Mouse (Mus musculus): ENCODE results near the gene Eif4e. TPM values are rescaled to one million over a fixed set of nuclear protein-coding genes. Genes with fewer than 3 reads are reported as not detected.

Eif4e gene
- polyA plus RNA-seq, 1 experiment from 2014 or later = 401 TPM

DNA sequence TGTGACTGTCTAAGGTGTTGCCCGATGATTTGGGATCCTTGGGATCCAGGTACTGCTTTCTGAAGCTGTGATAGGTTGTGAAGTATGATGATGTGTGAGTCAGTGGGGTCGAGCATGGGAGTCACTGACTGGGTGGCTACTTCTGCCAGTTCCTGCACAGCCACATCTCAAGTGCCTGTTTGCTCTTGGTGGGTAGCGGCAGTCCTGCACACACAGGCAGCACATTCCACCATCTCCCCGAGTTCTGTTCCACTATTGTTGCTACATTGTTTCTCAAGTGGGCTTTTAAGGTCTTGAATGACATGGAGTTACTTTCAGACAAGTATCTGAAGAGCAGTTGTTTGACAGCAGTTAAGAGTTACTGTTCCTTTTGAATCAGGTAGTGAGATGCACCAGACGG is 34.3 kb downstream of the Eif4e start:
- Histone ChIP-seq H3K27me3 (ENCODE audit: insufficient read depth, low read length) (no peaks in the 10 kb centered on the region), H3K4me2 (replicated peaks; ENCODE audit: low read depth, low read length) (no peak overlapping the region), H3K4me3 (ENCODE audit: low read length) (no peak overlapping the region), H3K9me3 (ENCODE audit: low read length) (no peaks in the 10 kb centered on the region), H3K36me3 (ENCODE audit: insufficient read depth, low read length) (peaks cover 17% of the 10 kb centered on the region), H3K4me1 (ENCODE audit: insufficient read depth, low read length) (no peaks in the 10 kb centered on the region), H3K27ac (ENCODE audit: low read length) (no peak overlapping the region), H3K9ac (replicated peaks; ENCODE audit: low read length) (no peak overlapping the region)
- WGBS = 78% methylated on average over 5 of the region's 5 CpGs
- no peak for ATAC-seq (ENCODE audit: low FRiP score, low TSS enrichment)

- ATAC-seq (ENCODE audit: low FRiP score, low TSS enrichment) = no peak
- no peaks in the 10 kb centered on the region for H3K9me3 ChIP-seq (ENCODE audit: low read length)
- no peak overlapping the region for H3K4me3 ChIP-seq (ENCODE audit: low read length)
- WGBS = 50% methylated on average over 3 of the region's 3 CpGs
- H3K27me3 ChIP-seq (ENCODE audit: insufficient read depth, low read length) = no peaks in the 10 kb centered on the region
- H3K36me3 ChIP-seq (ENCODE audit: insufficient read depth, low read length) = peaks cover 17% of the 10 kb centered on the region
- H3K4me2 ChIP-seq (replicated peaks; ENCODE audit: low read depth, low read length) = no peak overlapping the region
- no peaks in the 10 kb centered on the region for H3K4me1 ChIP-seq (ENCODE audit: insufficient read depth, low read length)
- no peak overlapping the region for H3K9ac ChIP-seq (replicated peaks; ENCODE audit: low read length)
- no peak overlapping the region for H3K27ac ChIP-seq (ENCODE audit: low read length)
These were observed 34.9 kb downstream of the Eif4e start for GRCm38 (mm10) chr3:138560886-138561285.

- Histone ChIP-seq H3K4me3 (ENCODE audit: low read length) (no peak overlapping the region), H3K4me1 (ENCODE audit: insufficient read depth, low read length) (0 out of 2 replicates have a peak, but pooled peaks cover 3% of the 10 kb centered on the region), H3K36me3 (ENCODE audit: insufficient read depth, low read length) (0 out of 2 replicates have a peak, but pooled peaks cover 2% of the 10 kb centered on the region), H3K27ac (ENCODE audit: low read length) (no peak overlapping the region), H3K27me3 (ENCODE audit: insufficient read depth, low read length) (no peaks in the 10 kb centered on the region), H3K4me2 (replicated peaks; ENCODE audit: low read depth, low read length) (no peak overlapping the region), H3K9ac (replicated peaks; ENCODE audit: low read length) (no peak overlapping the region), H3K9me3 (ENCODE audit: low read length) (peaks cover 7% of the 10 kb centered on the region)
- WGBS = 87% methylated on average over 10 of the region's 10 CpGs
- no peak for ATAC-seq (ENCODE audit: low FRiP score, low TSS enrichment)
These were observed 52.9 kb downstream of the Eif4e start for GRCm38 (mm10) chr3:138578867-138579266.

DNA sequence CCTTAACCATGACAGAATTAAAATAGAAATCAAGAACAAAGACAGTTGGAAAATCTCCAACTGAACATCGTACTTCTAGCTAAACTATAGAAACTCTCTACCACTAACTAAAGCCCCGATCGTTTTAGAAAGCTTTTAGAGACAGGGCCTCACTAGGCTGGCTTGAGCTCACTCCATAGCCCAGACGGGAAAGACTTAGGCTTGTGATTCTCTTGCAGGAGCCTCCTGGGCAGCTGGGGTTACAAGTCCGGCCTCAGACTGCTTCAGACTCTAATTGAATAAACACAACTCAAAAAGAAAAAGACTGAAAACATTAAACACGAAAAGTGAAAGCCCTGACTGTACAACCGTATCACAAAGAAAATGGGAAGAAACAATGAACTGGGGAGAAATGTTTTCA is 60.2 kb downstream of the Eif4e start:
- Histone ChIP-seq H3K27ac (ENCODE audit: low read length) (no peak overlapping the region), H3K36me3 (ENCODE audit: insufficient read depth, low read length) (0 out of 2 replicates have a peak, but pooled peaks cover 2% of the 10 kb centered on the region), H3K9me3 (ENCODE audit: low read length) (peaks cover 7% of the 10 kb centered on the region), H3K9ac (replicated peaks; ENCODE audit: low read length) (no peak overlapping the region), H3K27me3 (ENCODE audit: insufficient read depth, low read length) (no peaks in the 10 kb centered on the region), H3K4me3 (ENCODE audit: low read length) (no peak overlapping the region), H3K4me2 (replicated peaks; ENCODE audit: low read depth, low read length) (no peak overlapping the region), H3K4me1 (ENCODE audit: insufficient read depth, low read length) (0 out of 2 replicates have a peak, but pooled peaks cover 3% of the 10 kb centered on the region)
- 48% methylated on average over 7 of the region's 7 CpGs for WGBS
- ATAC-seq (ENCODE audit: low FRiP score, low TSS enrichment) = no peak

DNA sequence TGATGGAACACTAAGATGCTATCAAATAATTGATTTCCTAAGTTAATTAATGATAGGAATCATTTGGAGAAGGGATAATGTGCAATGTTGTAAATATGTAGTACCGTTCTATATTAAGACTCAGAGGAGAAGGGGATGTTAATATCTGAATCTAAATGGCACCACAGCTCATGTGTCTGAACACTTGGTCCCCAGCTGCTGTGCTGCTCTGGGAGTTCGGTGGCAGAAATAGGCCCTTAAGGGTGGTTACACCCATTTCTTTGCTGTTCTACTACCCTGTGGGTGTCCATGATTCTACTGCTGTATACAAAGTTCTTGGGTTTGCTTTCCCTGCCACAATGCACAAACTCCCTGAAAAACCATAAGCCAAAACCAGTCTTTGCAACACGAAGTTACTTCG is 61.2 kb downstream of the Eif4e start:
- H3K4me3 ChIP-seq (ENCODE audit: low read length) = no peak overlapping the region
- H3K27me3 ChIP-seq (ENCODE audit: insufficient read depth, low read length) = no peaks in the 10 kb centered on the region
- 87% methylated on average over 4 of the region's 4 CpGs for WGBS
- no peak for ATAC-seq (ENCODE audit: low FRiP score, low TSS enrichment)
- no peak overlapping the region for H3K4me2 ChIP-seq (replicated peaks; ENCODE audit: low read depth, low read length)
- 0 out of 2 replicates have a peak, but pooled peaks cover 2% of the 10 kb centered on the region for H3K36me3 ChIP-seq (ENCODE audit: insufficient read depth, low read length)
- H3K4me1 ChIP-seq (ENCODE audit: insufficient read depth, low read length) = no peaks in the 10 kb centered on the region
- H3K9me3 ChIP-seq (ENCODE audit: low read length) = peaks cover 7% of the 10 kb centered on the region
- no peak overlapping the region for H3K27ac ChIP-seq (ENCODE audit: low read length)
- no peak overlapping the region for H3K9ac ChIP-seq (replicated peaks; ENCODE audit: low read length)

DNA sequence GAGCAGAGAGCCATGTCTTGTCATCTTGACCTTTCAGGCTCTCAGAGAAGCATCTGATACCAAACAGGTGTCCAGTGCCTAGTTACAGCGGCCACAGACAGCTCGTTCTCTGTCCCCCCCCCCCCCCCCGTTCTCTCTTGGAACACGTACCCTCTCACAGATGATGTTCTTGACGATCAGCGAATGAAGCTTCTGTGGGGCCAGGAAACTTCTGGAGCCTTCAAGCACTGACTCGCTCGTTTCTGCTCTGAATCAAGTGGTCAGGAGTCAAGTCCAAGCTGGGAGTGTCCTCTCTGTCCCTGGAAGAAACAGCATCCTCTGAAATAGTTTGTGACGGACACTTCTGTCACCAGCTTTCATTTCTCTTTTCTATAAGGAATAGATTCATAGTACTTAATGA is 62.0 kb downstream of the Eif4e start:
- no peaks in the 10 kb centered on the region for H3K4me1 ChIP-seq (ENCODE audit: insufficient read depth, low read length)
- peaks cover 5% of the 10 kb centered on the region for H3K9me3 ChIP-seq (ENCODE audit: low read length)
- 58% methylated on average over 9 of the region's 9 CpGs for WGBS
- H3K4me3 ChIP-seq (ENCODE audit: low read length) = no peak overlapping the region
- no peak overlapping the region for H3K9ac ChIP-seq (replicated peaks; ENCODE audit: low read length)
- no peaks in the 10 kb centered on the region for H3K27me3 ChIP-seq (ENCODE audit: insufficient read depth, low read length)
- ATAC-seq (ENCODE audit: low FRiP score, low TSS enrichment) = no peak
- H3K4me2 ChIP-seq (replicated peaks; ENCODE audit: low read depth, low read length) = no peak overlapping the region
- 0 out of 2 replicates have a peak, but pooled peaks cover 2% of the 10 kb centered on the region for H3K36me3 ChIP-seq (ENCODE audit: insufficient read depth, low read length)
- no peak overlapping the region for H3K27ac ChIP-seq (ENCODE audit: low read length)

GRCm38 (mm10) chr3:138591002-138591401 is 65.0 kb downstream of the Eif4e start:
- Histone ChIP-seq H3K4me2 (replicated peaks; ENCODE audit: low read depth, low read length) (no peak overlapping the region), H3K4me3 (ENCODE audit: low read length) (no peak overlapping the region), H3K27ac (ENCODE audit: low read length) (no peak overlapping the region), H3K27me3 (ENCODE audit: insufficient read depth, low read length) (no peaks in the 10 kb centered on the region), H3K9me3 (ENCODE audit: low read length) (no peaks in the 10 kb centered on the region), H3K9ac (replicated peaks; ENCODE audit: low read length) (no peak overlapping the region), H3K36me3 (ENCODE audit: insufficient read depth, low read length) (no peaks in the 10 kb centered on the region), H3K4me1 (ENCODE audit: insufficient read depth, low read length) (no peaks in the 10 kb centered on the region)
- WGBS = 89% methylated on average over 4 of the region's 4 CpGs
- no peak for ATAC-seq (ENCODE audit: low FRiP score, low TSS enrichment)

DNA sequence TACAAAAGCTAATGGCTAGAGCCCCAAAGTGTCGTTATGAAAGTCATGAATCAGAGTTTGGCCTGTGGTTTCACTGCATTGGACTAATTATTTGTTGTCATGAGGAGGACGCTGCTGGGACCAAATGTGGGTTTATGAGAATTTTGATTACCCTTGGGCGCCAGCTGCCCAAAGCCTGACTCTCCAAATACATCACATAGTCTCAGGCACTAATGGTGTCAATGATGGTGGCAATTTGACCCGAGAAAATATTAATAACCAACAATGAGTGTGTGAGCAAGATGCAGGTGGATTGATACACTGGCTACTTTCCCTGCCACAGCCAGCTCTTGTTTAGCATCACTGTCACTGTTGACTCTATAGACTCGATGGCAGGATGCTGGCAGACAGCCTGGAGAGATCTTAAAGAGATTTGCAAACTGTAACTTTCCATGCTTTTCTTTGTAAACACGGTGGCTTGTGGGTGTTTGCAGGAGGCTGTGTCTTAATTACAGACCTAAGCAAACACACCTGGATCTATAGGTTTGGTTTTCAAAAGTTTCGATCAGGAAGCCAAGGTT is 65.9 kb downstream of the Eif4e start:
- no peak for ATAC-seq (ENCODE audit: low FRiP score, low TSS enrichment)
- no peaks in the 10 kb centered on the region for H3K4me1 ChIP-seq (ENCODE audit: insufficient read depth, low read length)
- H3K4me3 ChIP-seq (ENCODE audit: low read length) = no peak overlapping the region
- no peak overlapping the region for H3K27ac ChIP-seq (ENCODE audit: low read length)
- 73% methylated on average over 7 of the region's 7 CpGs for WGBS
- H3K9ac ChIP-seq (replicated peaks; ENCODE audit: low read length) = no peak overlapping the region
- H3K9me3 ChIP-seq (ENCODE audit: low read length) = no peaks in the 10 kb centered on the region
- no peaks in the 10 kb centered on the region for H3K27me3 ChIP-seq (ENCODE audit: insufficient read depth, low read length)
- H3K36me3 ChIP-seq (ENCODE audit: insufficient read depth, low read length) = no peaks in the 10 kb centered on the region
- H3K4me2 ChIP-seq (replicated peaks; ENCODE audit: low read depth, low read length) = no peak overlapping the region

DNA sequence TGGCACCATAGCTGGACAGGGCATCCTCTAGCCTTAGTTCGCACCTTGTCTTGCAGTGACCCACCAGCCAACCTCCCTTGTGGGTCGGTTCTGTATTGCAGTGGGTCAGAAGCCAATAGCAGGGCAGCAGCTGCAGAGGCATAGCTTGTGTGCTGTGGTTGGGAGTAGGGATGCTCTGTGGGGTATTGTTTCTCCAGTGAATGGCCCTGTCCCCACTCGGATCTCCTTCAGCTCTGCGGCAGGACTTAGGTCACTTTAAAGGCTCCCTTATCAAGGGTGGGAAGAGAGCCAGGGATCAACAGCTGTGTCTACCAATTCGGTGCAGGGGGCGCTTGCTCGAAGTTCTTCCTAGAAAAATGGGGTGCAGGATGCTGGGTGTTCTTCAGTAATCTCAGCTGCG is 67.2 kb downstream of the Eif4e start:
- Histone ChIP-seq H3K4me1 (ENCODE audit: insufficient read depth, low read length) (no peaks in the 10 kb centered on the region), H3K27me3 (ENCODE audit: insufficient read depth, low read length) (no peaks in the 10 kb centered on the region), H3K27ac (ENCODE audit: low read length) (no peak overlapping the region), H3K9ac (replicated peaks; ENCODE audit: low read length) (no peak overlapping the region), H3K9me3 (ENCODE audit: low read length) (no peaks in the 10 kb centered on the region), H3K4me2 (replicated peaks; ENCODE audit: low read depth, low read length) (no peak overlapping the region), H3K4me3 (ENCODE audit: low read length) (no peak overlapping the region), H3K36me3 (ENCODE audit: insufficient read depth, low read length) (no peaks in the 10 kb centered on the region)
- no peak for ATAC-seq (ENCODE audit: low FRiP score, low TSS enrichment)
- 88% methylated on average over 8 of the region's 8 CpGs for WGBS

- ATAC-seq (ENCODE audit: low FRiP score, low TSS enrichment) = no peak
- Histone ChIP-seq H3K4me2 (replicated peaks; ENCODE audit: low read depth, low read length) (no peak overlapping the region), H3K4me1 (ENCODE audit: insufficient read depth, low read length) (0 out of 2 replicates have a peak, but pooled peaks cover 6% of the 10 kb centered on the region), H3K27me3 (ENCODE audit: insufficient read depth, low read length) (no peaks in the 10 kb centered on the region), H3K36me3 (ENCODE audit: insufficient read depth, low read length) (no peaks in the 10 kb centered on the region), H3K9me3 (ENCODE audit: low read length) (no peaks in the 10 kb centered on the region), H3K9ac (replicated peaks; ENCODE audit: low read length) (no peak overlapping the region), H3K4me3 (ENCODE audit: low read length) (no peak overlapping the region), H3K27ac (ENCODE audit: low read length) (no peak overlapping the region)
- WGBS = 83% methylated on average over 7 of the region's 7 CpGs
These were observed 67.9 kb downstream of the Eif4e start for GRCm38 (mm10) chr3:138593911-138594310.
